Mouse (Mus musculus) MEL (cell line): Measurements from ENCODE around the gene Nlrp3. TPM values are rescaled to one million over a fixed set of nuclear protein-coding genes. Genes with fewer than 3 reads are reported as not detected.

Source experiments
- DNase-seq: peaks from one replicate; pipeline ENCODE4 v3.0.0; 2011; ENCODE audit warnings: low read depth, low spot score
- H3K27ac ChIP-seq: 2 replicates; pipeline ENCODE4 v1.5.1; 2012; ENCODE audit warnings: low read depth, mild to moderate bottlenecking, control low read depth, low read length, moderate library complexity; ENCODE audit not compliant: control insufficient read depth
- H3K27me3 ChIP-seq, 2 experiments: fragments of 150-350 bp in 1 of 2; sonication (generic) in 1 of 2; 2 replicates each; pipeline ENCODE4 v1.6.1; 2012; ENCODE audit warnings: low read length in 2 of 2, mild to moderate bottlenecking in 2 of 2, improper control_type of control experiment in 1 of 2, moderate library complexity in 1 of 2; ENCODE audit not compliant: insufficient read depth in 2 of 2, control insufficient read depth in 1 of 2
- H3K36me3 ChIP-seq, 2 experiments: 2 replicates each; pipeline ENCODE4 v1.6.1; 2012 to 2014; ENCODE audit warnings: low read length in 2 of 2, improper control_type of control experiment in 1 of 2, inconsistent platforms in 1 of 2, mild to moderate bottlenecking in 1 of 2; ENCODE audit not compliant: insufficient read depth in 2 of 2, control insufficient read depth in 1 of 2
- H3K4me1 ChIP-seq, 2 experiments: fragments of 150-350 bp in 1 of 2; sonication (generic) in 1 of 2; 2 replicates each; pipeline ENCODE4 v1.6.1; 2012; ENCODE audit warnings: low read length in 2 of 2, improper control_type of control experiment in 1 of 2, mild to moderate bottlenecking in 1 of 2; ENCODE audit not compliant: insufficient read depth in 2 of 2, control insufficient read depth in 1 of 2
- H3K4me3 ChIP-seq, 2 experiments: fragments of 150-350 bp in 1 of 2; sonication (generic) in 1 of 2; 2 replicates each; pipeline ENCODE4 v1.5.1; 2012; ENCODE audit warnings: low read depth in 2 of 2, low read length in 2 of 2, mild to moderate bottlenecking in 2 of 2, moderate library complexity in 2 of 2, control low read depth in 1 of 2, improper control_type of control experiment in 1 of 2; ENCODE audit not compliant: control insufficient read depth in 1 of 2, insufficient read depth in 1 of 2
- H3K79me2 ChIP-seq: 2 replicates; pipeline ENCODE4 v1.6.1; 2012; ENCODE audit warnings: mild to moderate bottlenecking, low read length, moderate library complexity; ENCODE audit not compliant: control insufficient read depth, poor library complexity, insufficient read depth
- H3K9ac ChIP-seq: 2 replicates; pipeline ENCODE4 v1.6.1; 2012; ENCODE audit warnings: low read depth, mild to moderate bottlenecking, control low read depth, low read length, moderate library complexity; ENCODE audit not compliant: control insufficient read depth, poor library complexity, severe bottlenecking
- H3K9me3 ChIP-seq: fragments of 150-350 bp; sonication (generic); replicated peaks from 2 replicates; pipeline ENCODE4 v1.6.1; 2012; ENCODE audit warnings: mild to moderate bottlenecking, low read length, improper control_type of control experiment, moderate library complexity; ENCODE audit not compliant: insufficient read depth
- BHLHE40 ChIP-seq: IDR thresholded peaks from 2 replicates; pipeline ENCODE4 v1.6.1; 2012; ENCODE audit warnings: low read depth, mild to moderate bottlenecking, inconsistent platforms, low read length, improper control_type of control experiment, borderline replicate concordance
- CHD1 ChIP-seq: IDR thresholded peaks from 2 replicates; pipeline ENCODE4 v1.6.1; 2012; ENCODE audit warnings: low read depth, mild to moderate bottlenecking, inconsistent platforms, low read length, improper control_type of control experiment
- CHD2 ChIP-seq: IDR thresholded peaks from 2 replicates; pipeline ENCODE4 v1.6.1; 2011; ENCODE audit warnings: low read length, improper control_type of control experiment
- CTCF ChIP-seq, 3 experiments: IDR thresholded peaks in 2 of 3; conservative IDR thresholded peaks in 1 of 3; 2 replicates each; pipeline ENCODE4 v1.5.1; 2011 to 2012; ENCODE audit warnings: low read length in 3 of 3, low read depth in 2 of 3, mild to moderate bottlenecking in 2 of 3, improper control_type of control experiment in 1 of 3, inconsistent platforms in 1 of 3, mixed read lengths in 1 of 3, moderate library complexity in 1 of 3; ENCODE audit not compliant: control insufficient read depth in 1 of 3, insufficient read depth in 1 of 3, poor library complexity in 1 of 3, severe bottlenecking in 1 of 3
- E2F4 ChIP-seq: IDR thresholded peaks from 2 replicates; pipeline ENCODE4 v1.6.1; 2011; ENCODE audit warnings: low read depth, low read length, improper control_type of control experiment, borderline replicate concordance
- EP300 ChIP-seq, 2 experiments: IDR thresholded peaks; 2 replicates each; pipeline ENCODE4 v1.6.1; 2011; ENCODE audit warnings: improper control_type of control experiment in 2 of 2, low read length in 2 of 2, low read depth in 1 of 2, mild to moderate bottlenecking in 1 of 2
- ETS1 ChIP-seq: IDR thresholded peaks from 2 replicates; pipeline ENCODE4 v1.6.1; 2012; ENCODE audit warnings: low read depth, mild to moderate bottlenecking, inconsistent platforms, low read length, improper control_type of control experiment, moderate library complexity
- GATA1 ChIP-seq: IDR thresholded peaks from 2 replicates; pipeline ENCODE4 v1.6.1; 2011; ENCODE audit warnings: low read depth, low read length, improper control_type of control experiment
- HCFC1 ChIP-seq: IDR thresholded peaks from 2 replicates; pipeline ENCODE4 v1.6.1; 2012; ENCODE audit warnings: low read depth, mild to moderate bottlenecking, inconsistent platforms, low read length, improper control_type of control experiment, moderate library complexity
- JUND ChIP-seq: IDR thresholded peaks from 2 replicates; pipeline ENCODE4 v1.6.1; 2011; ENCODE audit warnings: low read depth, mild to moderate bottlenecking, improper control_type of control experiment, low read length
- KAT2A ChIP-seq: conservative IDR thresholded peaks from 2 replicates; pipeline ENCODE4 v1.6.1; 2012; ENCODE audit warnings: low read depth, low read length, improper control_type of control experiment, inconsistent platforms
- MAFK ChIP-seq: IDR thresholded peaks from 2 replicates; pipeline ENCODE4 v1.6.1; 2011; ENCODE audit warnings: low read depth, mild to moderate bottlenecking, low read length, improper control_type of control experiment, borderline replicate concordance
- MAX ChIP-seq: IDR thresholded peaks from 2 replicates; pipeline ENCODE4 v1.6.1; 2011; ENCODE audit warnings: low read length, improper control_type of control experiment
- MAZ ChIP-seq: IDR thresholded peaks from 2 replicates; pipeline ENCODE4 v1.6.1; 2012; ENCODE audit warnings: low read depth, mild to moderate bottlenecking, inconsistent platforms, low read length, improper control_type of control experiment
- MEF2A ChIP-seq: IDR thresholded peaks from 2 replicates; pipeline ENCODE4 v1.6.1; 2014; ENCODE audit warnings: low read depth, mild to moderate bottlenecking, inconsistent platforms, low read length, improper control_type of control experiment; ENCODE audit not compliant: poor library complexity, insufficient replicate concordance, severe bottlenecking; ENCODE audit errors: extremely low read depth
- MXI1 ChIP-seq: IDR thresholded peaks from 2 replicates; pipeline ENCODE4 v1.6.1; 2011; ENCODE audit warnings: mild to moderate bottlenecking, low read depth, low read length, improper control_type of control experiment
- MYB ChIP-seq: IDR thresholded peaks from 2 replicates; pipeline ENCODE4 v1.6.1; 2011; ENCODE audit warnings: mild to moderate bottlenecking, low read depth, low read length, improper control_type of control experiment
- MYC ChIP-seq: IDR thresholded peaks from 2 replicates; pipeline ENCODE4 v1.6.1; 2011; ENCODE audit warnings: low read depth, mild to moderate bottlenecking, low read length, improper control_type of control experiment, moderate library complexity
- NELFE ChIP-seq: IDR thresholded peaks from 2 replicates; pipeline ENCODE4 v1.6.1; 2011; ENCODE audit warnings: low read depth, low read length, improper control_type of control experiment
- NRF1 ChIP-seq: IDR thresholded peaks from 2 replicates; pipeline ENCODE4 v1.6.1; 2014; ENCODE audit warnings: low read depth, mild to moderate bottlenecking, inconsistent platforms, low read length, improper control_type of control experiment, moderate library complexity; ENCODE audit not compliant: poor library complexity, insufficient read depth, severe bottlenecking
- POLR2A ChIP-seq, 2 experiments: IDR thresholded peaks; 2 replicates each; pipeline ENCODE4 v1.6.1; 2011 to 2012; ENCODE audit warnings: low read length in 2 of 2, mild to moderate bottlenecking in 2 of 2, control low read depth in 1 of 2, improper control_type of control experiment in 1 of 2, low read depth in 1 of 2, moderate library complexity in 1 of 2; ENCODE audit not compliant: control insufficient read depth in 1 of 2, insufficient read depth in 1 of 2, poor library complexity in 1 of 2
- POLR2AphosphoS2 ChIP-seq: IDR thresholded peaks from 2 replicates; pipeline ENCODE4 v1.6.1; 2011; ENCODE audit warnings: low read length, improper control_type of control experiment
- POLR2AphosphoS5 ChIP-seq: IDR thresholded peaks from 2 replicates; pipeline ENCODE4 v1.6.1; 2012; ENCODE audit warnings: low read depth, borderline replicate concordance, mild to moderate bottlenecking, inconsistent platforms, low read length, moderate library complexity, mixed read lengths
- RAD21 ChIP-seq: IDR thresholded peaks from 2 replicates; pipeline ENCODE4 v1.6.1; 2011; ENCODE audit warnings: mild to moderate bottlenecking, low read depth, low read length, improper control_type of control experiment
- RCOR1 ChIP-seq: IDR thresholded peaks from 2 replicates; pipeline ENCODE4 v1.6.1; 2012; ENCODE audit warnings: low read depth, mild to moderate bottlenecking, inconsistent platforms, low read length, improper control_type of control experiment
- SIN3A ChIP-seq: IDR thresholded peaks from 2 replicates; pipeline ENCODE4 v1.6.1; 2012; ENCODE audit warnings: low read length, improper control_type of control experiment, inconsistent platforms
- SMC3 ChIP-seq: IDR thresholded peaks from 2 replicates; pipeline ENCODE4 v1.6.1; 2011; ENCODE audit warnings: low read depth, low read length, improper control_type of control experiment
- TAL1 ChIP-seq: IDR thresholded peaks from 2 replicates; pipeline ENCODE4 v1.6.1; 2012; ENCODE audit warnings: mild to moderate bottlenecking, inconsistent platforms, low read length, moderate library complexity, mixed read lengths
- TBP ChIP-seq: IDR thresholded peaks from 2 replicates; pipeline ENCODE4 v1.8.0; 2011; ENCODE audit warnings: low read depth, low read length, improper control_type of control experiment
- TCF12 ChIP-seq: IDR thresholded peaks from 2 replicates; pipeline ENCODE4 v1.6.1; 2014; ENCODE audit warnings: low read depth, mild to moderate bottlenecking, inconsistent platforms, low read length, improper control_type of control experiment, moderate library complexity
- UBTF ChIP-seq: IDR thresholded peaks from 2 replicates; pipeline ENCODE4 v1.6.1; 2012; ENCODE audit warnings: low read depth, mild to moderate bottlenecking, inconsistent platforms, low read length, improper control_type of control experiment, moderate library complexity, borderline replicate concordance; ENCODE audit not compliant: insufficient read depth
- USF1 ChIP-seq: IDR thresholded peaks from 2 replicates; pipeline ENCODE4 v1.6.1; 2014; ENCODE audit warnings: low read depth, mild to moderate bottlenecking, inconsistent platforms, low read length, improper control_type of control experiment, moderate library complexity
- USF2 ChIP-seq, 2 experiments: IDR thresholded peaks; 2 replicates each; pipeline ENCODE4 v1.6.1; 2011 to 2012; ENCODE audit warnings: improper control_type of control experiment in 2 of 2, low read length in 2 of 2, borderline replicate concordance in 1 of 2, inconsistent platforms in 1 of 2, low read depth in 1 of 2, mild to moderate bottlenecking in 1 of 2; ENCODE audit not compliant: insufficient read depth in 1 of 2
- ZC3H11A ChIP-seq: IDR thresholded peaks from 2 replicates; pipeline ENCODE4 v1.6.1; 2012; ENCODE audit warnings: low read depth, mild to moderate bottlenecking, inconsistent platforms, low read length, improper control_type of control experiment
- ZKSCAN1 ChIP-seq: IDR thresholded peaks from 2 replicates; pipeline ENCODE4 v1.6.1; 2012; ENCODE audit warnings: low read depth, mild to moderate bottlenecking, inconsistent platforms, low read length, improper control_type of control experiment, moderate library complexity
- ZMIZ1 ChIP-seq: IDR thresholded peaks from 2 replicates; pipeline ENCODE4 v1.6.1; 2012; ENCODE audit warnings: low read depth, mild to moderate bottlenecking, inconsistent platforms, low read length, improper control_type of control experiment, moderate library complexity
- ZNF384 ChIP-seq: IDR thresholded peaks from 2 replicates; pipeline ENCODE4 v1.6.1; 2012; ENCODE audit warnings: low read depth, mild to moderate bottlenecking, inconsistent platforms, low read length, improper control_type of control experiment
- polyA plus RNA-seq, 2 experiments: library from polyadenylated mRNA; stranded (reverse) in 1 of 2; unstranded in 1 of 2; fragments of >175 nt in 1 of 2; fragments of >200 nt in 1 of 2; gene quantifications; 2 replicates each; pipeline versions ENCODE4 v1.2.1 to v1.2.4; 2012; ENCODE audit warnings: low replicate concordance in 2 of 2, low read depth in 1 of 2; ENCODE audit not compliant: insufficient read length in 2 of 2, insufficient read depth in 1 of 2, missing spikeins in 1 of 2
- total RNA-seq: library from RNA; depleted of rRNA; stranded (reverse); fragments of 300-350 nt; gene quantifications from 2 replicates; pipeline ENCODE4 v1.2.3, GENCODE M21; 2012

Nlrp3 gene
- total and polyA plus RNA-seq, 3 experiments = not detected

- peak; percentile 93 for DNase-seq
- no peaks in the 10 kb centered on the region for H3K79me2 ChIP-seq
- no peaks in the 10 kb centered on the region for H3K9me3 ChIP-seq
- peak overlapping the region; percentile 4; the same call in 1 of the 2 replicates for H3K27ac ChIP-seq
- H3K4me3 ChIP-seq = peak overlapping the region; percentile 62 to 72
- H3K36me3 ChIP-seq = peaks cover 0 to 13% of the 10 kb centered on the region in 2 experiments; a peak in 2 of 4 replicates
- peaks cover 0 to 25% of the 10 kb centered on the region in 2 experiments; a peak in 2 of 4 replicates for H3K4me1 ChIP-seq
- peak overlapping the region; percentile 59 for H3K9ac ChIP-seq
- H3K27me3 ChIP-seq = no peaks in the 10 kb centered on the region; a peak in 1 of 4 replicates
- TF ChIP-seq POLR2A (IDR thresholded peaks at IDR 0.05; ENCODE audit: control insufficient read depth in 1 of 2, insufficient read depth in 1 of 2, low read depth in 1 of 2, low read length in 2 of 2, poor library complexity in 1 of 2) (peak in 1 of 2 experiments; percentile 22; a peak in 1 of 4 replicates), GATA1 (no peak), BHLHE40 (0 out of 2 replicates have a peak, but pooled peaks have one; percentile 58), TBP (no peak), JUND (no peak), SIN3A (peak; percentile 92), RCOR1 (peak; percentile 50), MAZ (peak; percentile 86; the same call in 1 of the 2 replicates), NELFE (no peak), ZNF384 (no peak), USF2 (IDR thresholded peaks at IDR 0.05; ENCODE audit: borderline replicate concordance in 1 of 2, insufficient read depth in 1 of 2, low read depth in 1 of 2, low read length in 2 of 2) (no peak), KAT2A (no peak), MEF2A (no peak), ZKSCAN1 (no peak), TAL1 (no peak), CHD2 (peak; percentile 68), CTCF (IDR thresholded peaks at IDR 0.05 in 2 of 3, conservative IDR thresholded peaks at IDR 0.05 in 1 of 3; ENCODE audit: control insufficient read depth in 1 of 3, insufficient read depth in 1 of 3, low read depth in 2 of 3, low read length in 3 of 3, poor library complexity in 1 of 3, severe bottlenecking in 1 of 3) (peak; percentile 68 to 91 (median 87)), E2F4 (no peak), USF1 (peak; percentile 79), RAD21 (no peak; the same call in 1 of the 2 replicates), MAX (peak; percentile 93), ETS1 (no peak; the same call in 1 of the 2 replicates), NRF1 (no peak), ZC3H11A (no peak), TCF12 (no peak), EP300 (IDR thresholded peaks at IDR 0.05; ENCODE audit: low read depth in 1 of 2, low read length in 2 of 2) (no peak), MAFK (no peak), MXI1 (peak; percentile 98), CHD1 (no peak), SMC3 (no peak; the same call in 1 of the 2 replicates), MYC (peak; percentile 95), ZMIZ1 (no peak), POLR2AphosphoS5 (no peak), POLR2AphosphoS2 (no peak), HCFC1 (peak; percentile 59; the same call in 1 of the 2 replicates), MYB (no peak), UBTF (no peak)
These were observed 3.0 kb upstream of the Nlrp3 start for GRCm38 (mm10) chr11:59538387-59538786.
